Mouse (Mus musculus) midbrain, embryonic 14.5 days (tissue): ENCODE results near the gene Eva1b. TPM values are rescaled to one million over a fixed set of nuclear protein-coding genes. Genes with fewer than 3 reads are reported as not detected.
A peak's percentile ranks its signal among the peaks of the same experiment; 100 is the strongest.

Experiments used
- ATAC-seq: fragments of 200-750 bp; cut with Nextera tagmentation; 2 replicates; pipeline ENCODE4 v1.8.0; 2017; ENCODE audit warnings: moderate number of reproducible peaks, moderate library complexity; ENCODE audit not compliant: low FRiP score, low TSS enrichment
- DNase-seq: peaks from one replicate; pipeline ENCODE4 v3.0.0-alpha.2; 2015
- H3K27ac ChIP-seq: fragments of 300-500 bp; sonication (generic); replicated peaks from 2 replicates; pipeline ENCODE4 v1.5.1; 2014; ENCODE audit warnings: mild to moderate bottlenecking, low read depth, low read length, moderate library complexity
- H3K27me3 ChIP-seq: fragments of 300-500 bp; sonication (generic); 2 replicates; pipeline ENCODE4 v1.6.1; 2014; ENCODE audit warnings: low read length, control low read depth, mixed read lengths; ENCODE audit not compliant: control insufficient read depth, insufficient read depth
- H3K36me3 ChIP-seq: fragments of 300-500 bp; sonication (generic); 2 replicates; pipeline ENCODE4 v1.6.1; 2014; ENCODE audit warnings: low read length, control low read depth; ENCODE audit not compliant: control insufficient read depth, insufficient read depth
- H3K4me1 ChIP-seq: fragments of 300-500 bp; sonication (generic); 2 replicates; pipeline ENCODE4 v1.6.1; 2014; ENCODE audit warnings: mild to moderate bottlenecking, antibody characterized with exemption, low read length, control low read depth; ENCODE audit not compliant: control insufficient read depth, insufficient read depth
- H3K4me2 ChIP-seq: fragments of 300-500 bp; sonication (generic); 2 replicates; pipeline ENCODE4 v1.6.1; 2014; ENCODE audit warnings: mild to moderate bottlenecking, low read length, moderate library complexity
- H3K4me3 ChIP-seq: fragments of 300-500 bp; sonication (generic); replicated peaks from 2 replicates; pipeline ENCODE4 v1.5.1; 2014; ENCODE audit warnings: low read depth, low read length
- H3K9ac ChIP-seq: fragments of 300-500 bp; sonication (generic); replicated peaks from 2 replicates; pipeline ENCODE4 v1.6.1; 2014; ENCODE audit warnings: mild to moderate bottlenecking, low read length, moderate library complexity
- H3K9me3 ChIP-seq: fragments of 300-500 bp; sonication (generic); 2 replicates; pipeline ENCODE4 v1.6.1; 2016; ENCODE audit warnings: low read length, control low read depth, mixed read lengths; ENCODE audit not compliant: control insufficient read depth
- WGBS: fragments of 180-500 bp; shearing (Covaris S2); extraction: QIAGEN DNeasy Blood & Tissue Kit; methylation state at CpG from one replicate; pipeline ENCODE4 v1.1.7; 2014; 5-methylcytosine and 5-hydroxymethylcytosine counted together
- polyA plus RNA-seq: library from polyadenylated mRNA; unstranded; fragments of >200 nt; fragmentation: Nextera tagmentation; extraction: Ambion mirVana; gene quantifications from 2 replicates; pipeline ENCODE4 v1.2.1, GENCODE M21; 2014

Gene Eva1b
- polyA plus RNA-seq, 1 experiment from 2014 or later, result 12.3 TPM

DNA sequence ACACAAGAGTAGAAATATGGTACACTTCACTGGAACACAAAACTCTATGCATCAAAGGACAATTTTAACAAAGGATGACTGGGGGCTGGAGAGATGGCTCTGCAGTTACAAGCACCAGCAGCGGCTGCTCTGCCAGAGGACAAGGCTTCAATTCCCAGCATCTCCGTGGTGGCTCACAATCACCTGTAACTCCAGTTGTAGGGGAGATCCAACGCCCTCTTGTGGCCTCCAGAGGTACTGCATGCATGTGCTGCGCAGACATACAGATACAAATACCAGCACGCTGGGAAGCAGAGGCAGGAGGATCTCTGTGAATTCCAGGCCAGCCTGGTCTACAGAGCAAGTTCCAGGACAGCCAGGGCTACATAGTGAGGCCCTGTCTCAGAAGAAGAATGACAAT is 9.1 kb downstream of the Eva1b start:
- H3K27me3 ChIP-seq, result no peaks in the 10 kb centered on the region
- no peak for ATAC-seq

DNA sequence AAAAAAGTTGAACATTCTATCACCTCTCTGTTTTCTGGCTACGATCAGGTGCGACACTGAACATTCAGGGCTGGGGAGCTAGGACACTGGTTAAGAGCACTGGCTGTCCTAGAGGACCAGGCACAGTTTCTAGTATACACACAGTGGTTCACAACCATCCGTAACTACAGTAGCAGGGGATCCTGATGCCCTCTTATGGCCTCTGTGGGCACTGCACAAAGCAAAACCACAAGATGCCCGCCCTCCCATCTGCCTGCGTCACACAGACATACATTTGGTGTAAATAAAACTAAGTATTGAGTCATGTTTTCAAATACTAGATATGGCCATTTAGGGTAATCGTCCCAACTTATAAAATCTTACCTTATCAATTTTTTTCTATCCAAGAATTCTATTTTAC is 10.0 kb downstream of the Eva1b start:
- Histone ChIP-seq H3K27me3 (no peaks in the 10 kb centered on the region), H3K9ac (no peak overlapping the region), H3K36me3 (no peaks in the 10 kb centered on the region), H3K4me3 (no peak overlapping the region), H3K9me3 (no peaks in the 10 kb centered on the region), H3K4me1 (no peaks in the 10 kb centered on the region; the same call in 1 of the 2 replicates), H3K27ac (no peak overlapping the region), H3K4me2 (no peak overlapping the region)
- WGBS, result 92% methylated on average over 6 of the region's 6 CpGs
- ATAC-seq, result no peak
- DNase-seq, result no peak

More for the DNA sequence above, 9.1 kb downstream of the Eva1b start:
- H3K9ac ChIP-seq, result no peak overlapping the region
- no peak overlapping the region for H3K27ac ChIP-seq
- H3K36me3 ChIP-seq, result no peaks in the 10 kb centered on the region
- no peak overlapping the region for H3K4me3 ChIP-seq
- DNase-seq, result no peak
- 55% methylated on average over 5 of the region's 5 CpGs for WGBS
- H3K4me1 ChIP-seq, result no peaks in the 10 kb centered on the region
- H3K4me2 ChIP-seq, result no peak overlapping the region
- H3K9me3 ChIP-seq, result no peaks in the 10 kb centered on the region

DNA sequence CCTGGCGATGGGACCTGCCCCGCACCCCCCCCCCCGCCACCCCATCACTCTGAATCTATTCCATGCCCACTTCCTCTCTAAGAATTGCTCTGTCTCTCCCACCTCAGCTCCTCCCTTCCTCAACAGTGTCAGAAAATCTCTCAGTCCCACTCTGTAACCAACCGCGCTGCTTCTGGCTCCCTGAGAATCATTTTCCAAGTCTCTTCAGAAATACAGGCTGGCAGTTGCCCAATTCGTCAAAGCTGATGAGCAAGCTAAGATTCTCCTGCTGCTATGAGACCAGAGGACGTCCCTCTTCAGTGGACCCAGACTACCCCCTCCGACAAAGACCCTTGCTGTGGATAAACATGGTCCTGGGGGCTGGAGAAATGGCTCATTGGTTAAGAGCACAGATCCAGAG is 11.9 kb downstream of the Eva1b start:
- ATAC-seq (no peak), DNase-seq (no peak)
- 80% methylated on average over 8 of the region's 8 CpGs for WGBS
- Histone ChIP-seq H3K27me3 (no peaks in the 10 kb centered on the region), H3K4me2 (no peak overlapping the region), H3K9me3 (no peaks in the 10 kb centered on the region), H3K27ac (no peak overlapping the region), H3K9ac (no peak overlapping the region), H3K4me3 (no peak overlapping the region), H3K4me1 (peaks cover 9% of the 10 kb centered on the region), H3K36me3 (no peaks in the 10 kb centered on the region)

DNA sequence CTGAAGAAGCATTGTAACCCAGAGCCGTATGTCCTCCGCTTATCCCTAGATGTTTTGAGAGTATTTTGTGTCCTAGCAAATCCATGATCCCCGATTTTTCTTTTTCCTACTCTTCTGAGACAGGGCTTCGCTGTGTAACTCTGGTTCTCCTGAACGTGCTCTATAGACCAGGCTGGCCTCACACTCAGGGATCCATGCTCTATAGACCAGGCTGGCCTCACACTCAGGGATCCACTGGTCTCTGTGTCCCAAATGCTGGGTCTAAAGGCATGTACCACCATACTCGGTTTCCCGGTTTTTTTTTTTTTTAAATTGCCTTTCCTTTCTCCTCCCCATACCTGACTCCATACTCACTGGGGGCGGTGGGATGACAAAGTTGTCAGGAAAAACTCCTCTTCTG is 13.4 kb downstream of the Eva1b start:
- Histone ChIP-seq H3K4me1 (peaks cover 9% of the 10 kb centered on the region), H3K36me3 (peaks cover 7% of the 10 kb centered on the region; the same call in 1 of the 2 replicates), H3K27ac (no peak overlapping the region), H3K4me2 (no peak overlapping the region), H3K4me3 (no peak overlapping the region), H3K9me3 (no peaks in the 10 kb centered on the region), H3K27me3 (no peaks in the 10 kb centered on the region), H3K9ac (no peak overlapping the region)
- DNase-seq, result no peak
- 92% methylated on average over 8 of the region's 8 CpGs for whole genome bisulfite sequencing
- no peak for ATAC-seq

DNA sequence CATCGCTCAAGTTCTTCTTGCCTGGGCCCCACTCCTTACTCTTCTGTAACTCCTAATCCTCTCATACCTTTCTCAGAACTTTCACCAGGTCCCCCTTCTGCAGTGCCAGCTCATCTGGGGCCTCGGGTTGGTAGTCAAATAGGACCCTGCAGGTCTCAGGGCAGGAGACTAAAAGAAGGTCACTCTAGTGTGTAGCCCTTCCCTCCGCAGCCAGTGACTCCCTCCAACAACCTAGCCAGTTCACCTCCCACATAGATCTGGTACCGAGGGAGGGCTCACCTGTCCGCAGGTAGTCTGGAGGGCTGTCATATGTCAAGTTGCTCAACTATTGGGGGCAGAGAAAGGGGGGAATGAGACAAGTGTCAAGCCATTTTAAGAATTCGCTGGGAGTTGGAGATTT is 13.9 kb downstream of the Eva1b start:
- Histone ChIP-seq H3K4me3 (no peak overlapping the region), H3K27me3 (no peaks in the 10 kb centered on the region), H3K4me2 (no peak overlapping the region; the same call in 1 of the 2 replicates), H3K36me3 (peaks cover 12% of the 10 kb centered on the region), H3K27ac (no peak overlapping the region), H3K9ac (no peak overlapping the region), H3K4me1 (peaks cover 9% of the 10 kb centered on the region), H3K9me3 (no peaks in the 10 kb centered on the region)
- no peak for DNase-seq
- WGBS, result 85% methylated on average over 6 of the region's 6 CpGs
- no peak for ATAC-seq

DNA sequence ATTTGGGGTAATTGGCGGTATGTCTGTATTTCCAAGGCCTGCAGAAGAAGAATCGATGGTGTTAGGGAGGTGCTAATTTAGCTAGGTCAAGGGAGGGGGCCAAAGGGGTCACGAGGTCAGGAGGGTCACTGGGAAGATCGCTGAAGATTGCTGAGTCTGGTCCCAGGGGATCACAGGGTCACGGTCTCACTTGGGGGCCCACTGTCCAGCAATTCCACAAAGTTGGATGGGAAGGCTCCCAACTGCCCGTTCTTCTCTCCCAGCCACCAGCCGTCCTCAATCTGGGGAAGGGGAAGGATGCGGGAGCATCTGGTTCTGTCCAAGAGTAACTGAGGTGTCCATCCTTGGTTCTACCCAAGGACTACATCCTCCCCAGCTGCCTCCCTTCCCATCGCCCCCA is 14.4 kb downstream of the Eva1b start:
- WGBS, result 64% methylated on average over 9 of the region's 9 CpGs
- no peak for DNase-seq
- H3K4me3 ChIP-seq, result no peak overlapping the region
- no peak overlapping the region for H3K27ac ChIP-seq
- no peaks in the 10 kb centered on the region for H3K27me3 ChIP-seq
- no peaks in the 10 kb centered on the region for H3K9me3 ChIP-seq
- H3K36me3 ChIP-seq, result peaks cover 17% of the 10 kb centered on the region
- ATAC-seq, result no peak; the same call in 1 of the 2 replicates
- H3K4me2 ChIP-seq, result peak overlapping the region; percentile 96
- no peak overlapping the region for H3K9ac ChIP-seq
- peaks cover 9% of the 10 kb centered on the region for H3K4me1 ChIP-seq

DNA sequence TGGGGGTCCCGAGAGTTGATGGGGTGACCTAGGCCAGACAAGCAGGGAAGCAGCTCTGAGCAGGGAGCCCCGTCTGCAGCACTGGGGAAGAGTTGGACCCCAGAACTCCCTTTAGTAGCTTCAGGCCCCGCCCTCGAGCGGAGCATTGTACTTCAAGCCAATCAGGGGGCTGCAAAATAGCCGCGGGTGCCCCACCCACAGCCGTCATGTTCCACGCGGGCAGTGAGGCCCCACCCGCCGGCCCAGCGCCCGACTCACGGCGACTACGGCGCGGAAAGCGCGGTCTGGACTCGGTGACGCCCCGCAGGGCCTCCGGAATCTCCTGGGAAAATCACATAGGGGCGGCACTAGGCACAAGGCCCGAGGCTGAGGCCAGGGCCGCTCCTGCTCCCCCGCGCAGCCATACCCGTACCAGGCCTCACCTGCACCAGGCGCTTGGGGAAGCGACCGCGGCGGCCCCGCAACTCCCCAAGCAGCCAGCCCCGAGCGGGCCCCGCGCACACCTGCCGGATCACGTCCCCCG is 15.1 kb downstream of the Eva1b start:
- peak overlapping the region; percentile 65 for H3K9ac ChIP-seq
- H3K4me1 ChIP-seq, result peaks cover 9% of the 10 kb centered on the region
- no peaks in the 10 kb centered on the region for H3K9me3 ChIP-seq
- peaks cover 23% of the 10 kb centered on the region for H3K36me3 ChIP-seq
- H3K27me3 ChIP-seq, result no peaks in the 10 kb centered on the region
- H3K27ac ChIP-seq, result no peak overlapping the region
- under 1% methylated on average over 44 of the region's 44 CpGs for WGBS
- ATAC-seq (peak; percentile 84), DNase-seq (peak; percentile 83)
- peak overlapping the region; percentile 45 for H3K4me3 ChIP-seq
- peak overlapping the region; percentile 96 for H3K4me2 ChIP-seq

DNA sequence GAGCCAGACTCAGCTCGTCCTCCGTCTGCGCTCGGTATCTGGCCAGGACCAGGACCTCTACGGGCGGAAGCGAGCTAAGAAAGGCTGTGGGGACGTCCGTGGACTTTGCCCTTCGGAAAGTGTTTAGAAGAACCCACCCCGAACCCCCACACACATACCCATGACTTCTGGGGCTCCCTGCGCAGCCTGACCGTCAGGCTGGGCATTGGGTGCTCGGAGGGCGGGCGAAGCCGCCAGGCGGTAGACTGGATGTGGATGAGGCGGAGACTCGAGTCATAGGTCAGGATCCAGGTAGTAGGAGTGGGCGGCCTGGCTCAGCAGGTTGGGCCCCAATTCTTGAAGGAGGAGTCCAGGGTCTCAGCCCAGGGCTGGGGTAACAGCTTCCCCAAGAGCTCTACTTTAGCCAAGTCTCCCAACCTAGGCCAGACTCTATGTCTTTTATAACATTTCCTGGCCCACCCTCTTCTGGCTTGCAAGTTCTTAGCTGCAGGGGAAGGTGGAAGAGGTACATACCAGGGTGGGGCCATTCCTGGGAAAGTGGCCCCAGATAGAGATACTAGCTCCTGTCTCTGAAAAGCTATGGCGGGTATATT is 15.6 kb downstream of the Eva1b start, which contains the start of gene Sh3d21:
Gene Sh3d21, minus strand, starts transcription at position 425 of the 593 bp plus-strand sequence.
- peaks cover 9% of the 10 kb centered on the region for H3K4me1 ChIP-seq
- peak within 1 kb of the TSS; percentile 65 for H3K9ac ChIP-seq
- DNase-seq (peak; percentile 16), ATAC-seq (peak; percentile 11; the same call in 1 of the 2 replicates)
- peak within 1 kb of the TSS; percentile 96 for H3K4me2 ChIP-seq
- WGBS, result 6% methylated on average over 22 of the region's 22 CpGs
- no peak within 1 kb of the TSS for H3K27ac ChIP-seq
- H3K4me3 ChIP-seq, result peak within 1 kb of the TSS; percentile 45
- H3K27me3 ChIP-seq, result no peaks in the 10 kb centered on the region
- H3K9me3 ChIP-seq, result no peaks in the 10 kb centered on the region
- peaks cover 28% of the 10 kb centered on the region for H3K36me3 ChIP-seq

DNA sequence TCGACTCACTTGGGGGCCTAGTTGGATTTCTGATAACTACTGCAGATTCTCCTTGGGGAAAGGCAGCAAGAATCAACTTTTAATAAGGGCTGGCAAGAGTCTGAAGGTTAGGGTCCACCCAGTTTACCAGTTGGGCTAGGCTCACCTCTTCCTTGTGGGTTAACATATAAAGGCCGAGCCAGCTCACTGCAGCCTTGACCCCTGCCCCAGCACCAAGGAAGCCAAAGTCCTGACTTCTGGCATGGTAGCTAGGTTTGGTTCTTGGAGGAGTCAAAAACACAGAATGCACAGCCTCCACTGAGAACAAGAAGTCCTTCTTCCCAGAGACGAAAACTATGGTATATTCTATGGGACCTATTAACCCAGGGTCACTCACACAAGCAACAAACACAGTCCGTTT is 16.1 kb downstream of the Eva1b start:
- ATAC-seq, result no peak

More for the DNA sequence above, 16.1 kb downstream of the Eva1b start:
- WGBS, result 72% methylated on average over 4 of the region's 4 CpGs
- Histone ChIP-seq H3K4me3 (no peak overlapping the region), H3K27me3 (no peaks in the 10 kb centered on the region), H3K9ac (no peak overlapping the region), H3K36me3 (peaks cover 33% of the 10 kb centered on the region), H3K4me2 (no peak overlapping the region), H3K9me3 (no peaks in the 10 kb centered on the region), H3K27ac (no peak overlapping the region), H3K4me1 (peaks cover 9% of the 10 kb centered on the region)
- DNase-seq, result no peak
